Mouse (Mus musculus): ENCODE results near the gene Ppif. TPM values are rescaled to one million over a fixed set of nuclear protein-coding genes. Genes with fewer than 3 reads are reported as not detected.
A peak's percentile ranks its signal among the peaks of the same experiment; 100 is the strongest.

The Ppif gene
- polyA plus RNA-seq, 1 experiment from 2014 or later, result 26.0 TPM

GRCm38 (mm10) chr14:25710073-25710472 lies 16.1 kb downstream of the Ppif start:
- 28% methylated on average over 4 of the region's 4 CpGs for WGBS (ENCODE audit: insufficient replicate concordance)
- no peak overlapping the region for H3K4me3 ChIP-seq (ENCODE audit: low read depth, low read length)
- no peak overlapping the region for H3K9ac ChIP-seq (ENCODE audit: low read depth, low read length)
- H3K9me3 ChIP-seq (replicated peaks; ENCODE audit: control insufficient read depth, low read length), result no peaks in the 10 kb centered on the region
- no peaks in the 10 kb centered on the region for H3K36me3 ChIP-seq (ENCODE audit: control insufficient read depth, insufficient read depth)
- peaks cover 33% of the 10 kb centered on the region for H3K4me1 ChIP-seq (ENCODE audit: control insufficient read depth, low read depth, low read length)
- ATAC-seq (ENCODE audit: low read depth), result peak; percentile 61
- H3K27me3 ChIP-seq (ENCODE audit: control insufficient read depth, insufficient read depth, low read depth, low read length), result no peaks in the 10 kb centered on the region
- 0 out of 2 replicates have a peak overlapping the region, but pooled peaks have one; percentile 19 for H3K4me2 ChIP-seq (ENCODE audit: low read depth, low read length)
- H3K27ac ChIP-seq (ENCODE audit: low read length), result peak overlapping the region; percentile 57

DNA sequence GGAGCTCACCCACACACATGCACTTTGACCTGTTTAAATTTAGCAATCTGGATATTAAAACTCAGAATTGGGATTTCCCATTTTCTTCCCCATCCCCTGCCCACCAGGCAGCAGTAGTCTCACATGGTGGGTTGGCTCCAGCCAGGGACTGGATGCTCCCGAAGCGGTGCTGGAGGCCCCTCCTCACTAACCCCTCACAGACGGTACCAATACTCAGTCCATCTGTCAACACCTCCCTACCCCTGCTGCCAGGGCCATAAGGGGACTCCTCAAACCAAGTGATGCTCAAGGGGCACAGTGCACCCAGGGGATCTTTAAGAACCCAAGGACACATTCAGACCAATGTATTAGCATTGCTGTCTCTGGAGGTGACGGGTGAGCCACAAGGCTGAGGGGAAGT lies 16.7 kb downstream of the Ppif start:
- WGBS (ENCODE audit: insufficient replicate concordance), result 75% methylated on average over 4 of the region's 4 CpGs
- no peak overlapping the region for H3K9ac ChIP-seq (ENCODE audit: low read depth, low read length)

GRCm38 (mm10) chr14:25711177-25711576 lies 17.2 kb downstream of the Ppif start:
- 53% methylated on average over 7 of the region's 7 CpGs for WGBS (ENCODE audit: insufficient replicate concordance)
- peak; percentile 8 for ATAC-seq (ENCODE audit: low read depth)
- H3K9me3 ChIP-seq (replicated peaks; ENCODE audit: control insufficient read depth, low read length), result no peaks in the 10 kb centered on the region
- H3K4me1 ChIP-seq (ENCODE audit: control insufficient read depth, low read depth, low read length), result peaks cover 33% of the 10 kb centered on the region
- no peak overlapping the region for H3K9ac ChIP-seq (ENCODE audit: low read depth, low read length)
- no peaks in the 10 kb centered on the region for H3K27me3 ChIP-seq (ENCODE audit: control insufficient read depth, insufficient read depth, low read depth, low read length)
- H3K36me3 ChIP-seq (ENCODE audit: control insufficient read depth, insufficient read depth), result no peaks in the 10 kb centered on the region
- H3K4me2 ChIP-seq (ENCODE audit: low read depth, low read length), result no peak overlapping the region
- H3K27ac ChIP-seq (ENCODE audit: low read length), result no peak overlapping the region
- H3K4me3 ChIP-seq (ENCODE audit: low read depth, low read length), result no peak overlapping the region

More for the DNA sequence above, 16.7 kb downstream of the Ppif start:
- Histone ChIP-seq H3K4me3 (ENCODE audit: low read depth, low read length) (no peak overlapping the region), H3K27me3 (ENCODE audit: control insufficient read depth, insufficient read depth, low read depth, low read length) (no peaks in the 10 kb centered on the region), H3K4me1 (ENCODE audit: control insufficient read depth, low read depth, low read length) (peaks cover 33% of the 10 kb centered on the region), H3K9me3 (replicated peaks; ENCODE audit: control insufficient read depth, low read length) (no peaks in the 10 kb centered on the region), H3K27ac (ENCODE audit: low read length) (0 out of 2 replicates have a peak overlapping the region, but pooled peaks have one; percentile 7), H3K36me3 (ENCODE audit: control insufficient read depth, insufficient read depth) (no peaks in the 10 kb centered on the region), H3K4me2 (ENCODE audit: low read depth, low read length) (no peak overlapping the region)
- ATAC-seq (ENCODE audit: low read depth), result no peak

- H3K9ac ChIP-seq (ENCODE audit: low read depth, low read length), result no peak overlapping the region
- H3K27me3 ChIP-seq (ENCODE audit: control insufficient read depth, insufficient read depth, low read depth, low read length), result no peaks in the 10 kb centered on the region
- peak; percentile 33; the same call in 1 of the 2 replicates for ATAC-seq (ENCODE audit: low read depth)
- H3K9me3 ChIP-seq (replicated peaks; ENCODE audit: control insufficient read depth, low read length), result no peaks in the 10 kb centered on the region
- H3K4me2 ChIP-seq (ENCODE audit: low read depth, low read length), result no peak overlapping the region
- no peak overlapping the region for H3K27ac ChIP-seq (ENCODE audit: low read length)
- 57% methylated on average over 8 of the region's 8 CpGs for WGBS (ENCODE audit: insufficient replicate concordance)
- no peaks in the 10 kb centered on the region for H3K36me3 ChIP-seq (ENCODE audit: control insufficient read depth, insufficient read depth)
- H3K4me1 ChIP-seq (ENCODE audit: control insufficient read depth, low read depth, low read length), result peaks cover 33% of the 10 kb centered on the region
- H3K4me3 ChIP-seq (ENCODE audit: low read depth, low read length), result no peak overlapping the region
Measured at GRCm38 (mm10) chr14:25711602-25712001, 17.6 kb downstream of the Ppif start.

DNA sequence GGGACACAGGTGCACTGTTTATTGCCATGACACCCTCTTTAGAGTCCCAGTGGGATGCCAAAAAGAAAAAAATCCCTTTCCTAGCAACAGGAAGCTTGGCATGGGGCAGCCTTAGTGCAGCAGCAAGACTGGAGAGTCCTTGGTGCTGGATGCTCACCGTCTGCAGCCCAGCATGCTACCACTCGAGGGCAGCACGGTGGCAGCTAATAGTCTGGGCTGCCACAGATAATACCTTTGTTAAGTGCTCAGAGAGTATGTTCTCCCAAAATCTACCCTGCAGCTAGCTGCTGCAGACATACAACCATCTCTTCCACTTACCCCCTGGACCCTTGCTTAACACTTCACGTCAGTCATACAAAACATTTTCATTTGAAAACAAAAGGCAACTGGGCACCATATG lies 19.5 kb downstream of the Ppif start:
- Histone ChIP-seq H3K4me1 (ENCODE audit: control insufficient read depth, low read depth, low read length) (peaks cover 29% of the 10 kb centered on the region), H3K9ac (ENCODE audit: low read depth, low read length) (no peak overlapping the region), H3K27ac (ENCODE audit: low read length) (no peak overlapping the region), H3K4me3 (ENCODE audit: low read depth, low read length) (no peak overlapping the region), H3K27me3 (ENCODE audit: control insufficient read depth, insufficient read depth, low read depth, low read length) (no peaks in the 10 kb centered on the region), H3K4me2 (ENCODE audit: low read depth, low read length) (no peak overlapping the region), H3K36me3 (ENCODE audit: control insufficient read depth, insufficient read depth) (no peaks in the 10 kb centered on the region), H3K9me3 (replicated peaks; ENCODE audit: control insufficient read depth, low read length) (no peaks in the 10 kb centered on the region)
- 30% methylated on average over 4 of the region's 4 CpGs for WGBS (ENCODE audit: insufficient replicate concordance)
- ATAC-seq (ENCODE audit: low read depth), result no peak

- no peaks in the 10 kb centered on the region for H3K9me3 ChIP-seq (replicated peaks; ENCODE audit: control insufficient read depth, low read length)
- no peaks in the 10 kb centered on the region for H3K36me3 ChIP-seq (ENCODE audit: control insufficient read depth, insufficient read depth)
- no peaks in the 10 kb centered on the region for H3K27me3 ChIP-seq (ENCODE audit: control insufficient read depth, insufficient read depth, low read depth, low read length)
- no peak overlapping the region for H3K4me2 ChIP-seq (ENCODE audit: low read depth, low read length)
- H3K4me3 ChIP-seq (ENCODE audit: low read depth, low read length), result no peak overlapping the region
- H3K4me1 ChIP-seq (ENCODE audit: control insufficient read depth, low read depth, low read length), result no peaks in the 10 kb centered on the region; the same call in none of the 2 replicates
- H3K27ac ChIP-seq (ENCODE audit: low read length), result no peak overlapping the region
- ATAC-seq (ENCODE audit: low read depth), result no peak
- WGBS (ENCODE audit: insufficient replicate concordance), result 76% methylated on average over 1 of the region's 1 CpGs
- no peak overlapping the region for H3K9ac ChIP-seq (ENCODE audit: low read depth, low read length)
Measured at GRCm38 (mm10) chr14:25716528-25716927, 22.6 kb downstream of the Ppif start.

- Histone ChIP-seq H3K9me3 (replicated peaks; ENCODE audit: control insufficient read depth, low read length) (no peaks in the 10 kb centered on the region), H3K9ac (ENCODE audit: low read depth, low read length) (no peak overlapping the region), H3K36me3 (ENCODE audit: control insufficient read depth, insufficient read depth) (no peaks in the 10 kb centered on the region), H3K4me3 (ENCODE audit: low read depth, low read length) (no peak overlapping the region), H3K27me3 (ENCODE audit: control insufficient read depth, insufficient read depth, low read depth, low read length) (no peaks in the 10 kb centered on the region), H3K27ac (ENCODE audit: low read length) (no peak overlapping the region), H3K4me2 (ENCODE audit: low read depth, low read length) (no peak overlapping the region), H3K4me1 (ENCODE audit: control insufficient read depth, low read depth, low read length) (no peaks in the 10 kb centered on the region)
- no peak for ATAC-seq (ENCODE audit: low read depth)
- 67% methylated on average over 8 of the region's 8 CpGs for WGBS (ENCODE audit: insufficient replicate concordance)
Measured at GRCm38 (mm10) chr14:25717718-25718117, 23.8 kb downstream of the Ppif start.

- peak; percentile 37 for ATAC-seq (ENCODE audit: low read depth)
- H3K4me3 ChIP-seq (ENCODE audit: low read depth, low read length), result no peak overlapping the region
Measured at GRCm38 (mm10) chr14:25718471-25718870, 24.5 kb downstream of the Ppif start.

DNA sequence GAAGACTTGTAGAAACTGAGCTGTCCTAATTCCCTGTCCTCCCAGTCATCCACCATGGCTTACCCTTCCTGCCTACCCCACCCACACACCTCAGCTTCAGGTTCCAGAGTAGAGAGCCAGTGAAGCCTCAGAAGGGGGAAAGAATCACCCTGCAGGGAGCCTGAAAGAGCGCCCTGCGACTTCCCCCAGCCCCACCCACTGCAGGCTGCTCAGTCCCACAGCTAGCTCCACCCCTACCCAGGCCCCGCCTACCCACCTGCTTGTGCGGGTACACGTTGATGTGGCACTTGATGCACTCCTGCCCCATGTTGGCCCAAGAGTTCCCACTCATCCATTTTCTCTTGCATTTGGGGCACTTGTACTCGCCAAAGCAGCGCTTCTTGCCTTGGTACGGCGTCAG lies 25.4 kb downstream of the Ppif start:
- Histone ChIP-seq H3K4me2 (ENCODE audit: low read depth, low read length) (no peak overlapping the region), H3K4me3 (ENCODE audit: low read depth, low read length) (no peak overlapping the region), H3K27me3 (ENCODE audit: control insufficient read depth, insufficient read depth, low read depth, low read length) (no peaks in the 10 kb centered on the region), H3K9me3 (replicated peaks; ENCODE audit: control insufficient read depth, low read length) (no peaks in the 10 kb centered on the region), H3K36me3 (ENCODE audit: control insufficient read depth, insufficient read depth) (no peaks in the 10 kb centered on the region), H3K9ac (ENCODE audit: low read depth, low read length) (no peak overlapping the region), H3K27ac (ENCODE audit: low read length) (no peak overlapping the region), H3K4me1 (ENCODE audit: control insufficient read depth, low read depth, low read length) (no peaks in the 10 kb centered on the region)
- ATAC-seq (ENCODE audit: low read depth), result 0 out of 2 replicates have a peak, but pooled peaks have one; percentile 14
- WGBS (ENCODE audit: insufficient replicate concordance), result 40% methylated on average over 9 of the region's 9 CpGs

More at GRCm38 (mm10) chr14:25718471-25718870, 24.5 kb downstream of the Ppif start:
- 2% methylated on average over 2 of the region's 2 CpGs for WGBS (ENCODE audit: insufficient replicate concordance)
- no peak overlapping the region for H3K27ac ChIP-seq (ENCODE audit: low read length)
- no peaks in the 10 kb centered on the region for H3K4me1 ChIP-seq (ENCODE audit: control insufficient read depth, low read depth, low read length)
- H3K36me3 ChIP-seq (ENCODE audit: control insufficient read depth, insufficient read depth), result no peaks in the 10 kb centered on the region
- H3K4me2 ChIP-seq (ENCODE audit: low read depth, low read length), result no peak overlapping the region
- H3K27me3 ChIP-seq (ENCODE audit: control insufficient read depth, insufficient read depth, low read depth, low read length), result no peaks in the 10 kb centered on the region
- H3K9ac ChIP-seq (ENCODE audit: low read depth, low read length), result no peak overlapping the region
- H3K9me3 ChIP-seq (replicated peaks; ENCODE audit: control insufficient read depth, low read length), result no peaks in the 10 kb centered on the region

Measured in liver, embryonic 16.5 days (tissue).